ENCODE assay signal across 28 mouse cellular contexts in the genomic region with DNA sequence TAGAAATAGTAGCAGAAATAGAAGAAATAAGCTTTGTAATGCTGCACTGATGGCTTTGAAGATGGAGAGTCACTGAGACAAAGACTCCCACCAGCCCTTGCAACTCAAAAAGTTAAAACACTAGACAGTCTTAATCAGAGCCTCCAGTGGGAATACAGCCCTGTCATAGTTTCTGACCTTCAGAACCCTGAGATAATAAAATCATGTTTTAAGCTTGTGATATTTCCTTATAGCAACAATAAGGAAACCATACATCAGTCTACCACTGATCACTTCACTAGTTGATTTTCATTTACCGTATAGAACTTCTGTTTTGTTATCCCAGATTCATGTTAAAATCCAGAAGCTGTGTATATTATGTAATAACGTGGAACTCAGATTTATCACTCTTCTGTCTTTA.
"Had no signal": no experiment of that assay in that cellular context is flagged by ENCODE, and none has a peak within 500 bp of the region (broad histone marks: within the 10 kb centered on the region; RNA-seq: fewer than 3 reads in every experiment).

No protein-coding gene starts in this region.

- H3K4me3 ChIP-seq: embryonic facial prominence, embryonic 10.5 days; embryonic facial prominence, embryonic 12.5 days; embryonic facial prominence, embryonic 13.5 days; embryonic facial prominence, embryonic 15.5 days; erythroblast, embryonic 14.5 days; forebrain, embryonic 10.5 days; forebrain, embryonic 12.5 days; forebrain, embryonic 13.5 days; forebrain, embryonic 15.5 days; gastrocnemius, adult 2 months had no signal

- ATAC-seq: forebrain, embryonic 13.5 days; forebrain, embryonic 14.5 days; forebrain, embryonic 15.5 days; forebrain, embryonic 16.5 days; forebrain, postnatal 0 days had no signal

- H3K27ac ChIP-seq: embryonic facial prominence, embryonic 10.5 days; embryonic facial prominence, embryonic 12.5 days; embryonic facial prominence, embryonic 13.5 days; embryonic facial prominence, embryonic 15.5 days; forebrain, embryonic 10.5 days; forebrain, embryonic 12.5 days; forebrain, embryonic 13.5 days; forebrain, embryonic 15.5 days; gastrocnemius, adult 2 months had no signal

- DNase-seq: cerebellum, adult 2 months; cerebellum, adult 8-10 months; cerebellum, adult 9-10 months; cerebellum, adult 9-11 months; cerebellum, postnatal 10 days; cerebellum, postnatal 14 days; cerebellum, postnatal 25 days; cerebellum, postnatal 36 days; embryo, embryonic 11 days; forebrain, postnatal 0 days; gastrocnemius, adult 2 months; gastrocnemius, postnatal 10 days; gastrocnemius, postnatal 14 days; gastrocnemius, postnatal 25 days; gastrocnemius, postnatal 36 days; heart, adult 11 months; heart, adult 18-20 months had no signal

- H3K9me3 ChIP-seq: embryonic facial prominence, embryonic 10.5 days; embryonic facial prominence, embryonic 12.5 days; embryonic facial prominence, embryonic 13.5 days; embryonic facial prominence, embryonic 15.5 days; forebrain, embryonic 10.5 days; forebrain, embryonic 12.5 days; forebrain, embryonic 13.5 days; forebrain, embryonic 15.5 days had no signal

- H3K36me3 ChIP-seq: embryonic facial prominence, embryonic 10.5 days; embryonic facial prominence, embryonic 12.5 days; embryonic facial prominence, embryonic 13.5 days; embryonic facial prominence, embryonic 15.5 days; forebrain, embryonic 10.5 days; forebrain, embryonic 12.5 days; forebrain, embryonic 15.5 days had no signal

- H3K27me3 ChIP-seq: embryonic facial prominence, embryonic 12.5 days; embryonic facial prominence, embryonic 13.5 days; embryonic facial prominence, embryonic 15.5 days; forebrain, embryonic 12.5 days; forebrain, embryonic 13.5 days; forebrain, embryonic 15.5 days had no signal

- H3K4me2 ChIP-seq: embryonic facial prominence, embryonic 12.5 days; embryonic facial prominence, embryonic 13.5 days; embryonic facial prominence, embryonic 15.5 days; forebrain, embryonic 12.5 days; forebrain, embryonic 13.5 days; forebrain, embryonic 15.5 days had no signal

- H3K4me1 ChIP-seq: embryonic facial prominence, embryonic 10.5 days; embryonic facial prominence, embryonic 12.5 days; embryonic facial prominence, embryonic 13.5 days; embryonic facial prominence, embryonic 15.5 days; forebrain, embryonic 12.5 days; forebrain, embryonic 13.5 days; forebrain, embryonic 15.5 days had no signal

- H3K9ac ChIP-seq: embryonic facial prominence, embryonic 12.5 days; embryonic facial prominence, embryonic 13.5 days; embryonic facial prominence, embryonic 15.5 days; forebrain, embryonic 12.5 days; forebrain, embryonic 13.5 days; forebrain, embryonic 15.5 days; forebrain, postnatal 0 days had no signal
